Mouse (Mus musculus) left cerebral cortex, adult 2 months (tissue): ENCODE measurements at regions not wholly inside any gene's neighbourhood (a gene's known extent, or its start where the extent isn't known, plus 50 kb on each side); places are given as distances from the start of the nearest gene placed in this dataset.
A peak's percentile ranks its signal among the peaks of the same experiment; 100 is the strongest.

Source experiments
- DNase-seq, 2 experiments: peaks; one replicate each; pipeline ENCODE4 v3.0.0; 2021 to 2022; ENCODE audit warnings: low spot score in 2 of 2, mixed read lengths in 1 of 2; ENCODE audit errors: extremely low spot score in 1 of 2
- H3K27ac ChIP-seq: fragments of 200-600 bp; 2 replicates; pipeline ENCODE4 v1.8.1; 2022
- H3K4me3 ChIP-seq: fragments of 200-600 bp; 2 replicates; pipeline ENCODE4 v1.8.1; 2022
- CTCF ChIP-seq: fragments of 200-600 bp; IDR thresholded peaks from 2 replicates; pipeline ENCODE4 v1.8.1; 2022; ENCODE audit warnings: antibody characterized with exemption, mild to moderate bottlenecking, moderate library complexity
- intact Hi-C: fragments of 180-260 bp; cut with DNase I; formaldehyde crosslinking; loops from one replicate; pipeline ENCODE4 v1.15.1; 2025

DNA sequence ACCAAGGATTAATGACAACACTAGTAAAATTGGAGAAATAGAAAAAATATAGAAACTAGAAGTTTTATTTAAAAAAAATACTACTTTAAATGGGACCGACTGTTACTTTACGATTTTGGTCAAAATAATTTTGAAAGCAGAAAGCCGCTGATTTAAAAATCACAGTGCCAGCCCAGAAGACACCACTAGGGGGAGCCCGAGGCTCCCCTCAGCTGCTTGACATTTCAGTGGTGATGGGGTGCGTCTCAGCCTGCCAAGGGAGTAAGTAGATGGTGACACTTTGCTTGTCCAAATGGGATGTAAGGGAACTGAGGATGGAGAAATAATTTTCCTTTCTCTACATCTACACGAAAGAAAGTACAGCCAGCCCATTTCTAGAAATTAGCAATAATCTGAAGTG is 257.0 kb downstream of the Ankrd50 start:
- intact Hi-C loops = loop anchor here (1.0 to 10.0 kb wide), 2 partner anchors 622 to 1013 kb away; no protein-coding TSS in a partner anchor
- TF ChIP-seq CTCF = peak; percentile 99
- H3K4me3 ChIP-seq = no peak overlapping the region
- H3K27ac ChIP-seq = no peak overlapping the region
- peak; percentile 70 to 72 for DNase-seq

DNA sequence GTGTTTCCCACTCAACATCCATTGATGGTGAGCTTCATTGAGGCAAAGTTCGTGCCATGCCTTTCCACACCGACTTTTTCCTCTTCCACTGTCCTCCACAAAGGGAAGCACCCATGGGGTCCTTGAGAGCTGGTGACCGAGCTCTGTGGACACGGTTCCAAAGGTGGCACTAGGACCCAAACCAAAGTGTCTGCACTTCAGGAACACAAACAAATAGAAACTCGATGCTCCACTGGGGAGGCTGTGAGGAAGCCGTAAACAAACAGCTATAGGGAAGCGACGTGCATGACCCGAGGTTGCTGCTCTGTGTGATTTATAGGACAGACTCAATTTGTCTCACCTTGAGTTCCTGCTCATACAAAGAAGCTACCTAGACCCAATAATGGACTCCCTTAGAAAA is 257.5 kb downstream of the Ankrd50 start:
- TF ChIP-seq CTCF = no peak
- H3K27ac ChIP-seq = no peak overlapping the region
- intact Hi-C loops = loop anchor here (1.0 to 10.0 kb wide), 2 partner anchors 622 to 1012 kb away; no protein-coding TSS in a partner anchor
- H3K4me3 ChIP-seq = no peak overlapping the region
- DNase-seq = no peak

DNA sequence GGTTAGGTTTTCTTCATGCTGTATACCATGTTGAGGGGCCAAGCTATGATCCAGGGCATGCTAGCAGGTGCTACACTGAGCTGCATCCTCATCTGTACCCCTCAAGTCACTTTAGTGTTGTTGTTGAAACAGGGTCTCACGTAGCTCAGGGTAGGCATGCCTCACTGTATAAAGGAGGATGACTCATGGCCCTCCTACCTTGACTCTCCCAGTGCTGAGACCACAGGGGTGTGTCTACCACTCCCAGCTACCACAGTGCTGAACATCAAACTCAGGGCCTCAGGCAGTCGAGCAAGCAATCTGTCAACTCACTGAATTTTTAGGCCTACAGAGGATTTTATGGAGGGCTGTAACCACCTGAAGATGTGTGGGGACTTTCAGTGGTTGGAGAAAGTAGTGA is 258.5 kb downstream of the Ankrd50 start:
- H3K27ac ChIP-seq = no peak overlapping the region
- no peak for DNase-seq
- no peak for TF ChIP-seq CTCF
- H3K4me3 ChIP-seq = no peak overlapping the region
- intact Hi-C loops = loop anchor here (10.0 kb wide), 1 partner anchor 1011 kb away; no protein-coding TSS in a partner anchor

DNA sequence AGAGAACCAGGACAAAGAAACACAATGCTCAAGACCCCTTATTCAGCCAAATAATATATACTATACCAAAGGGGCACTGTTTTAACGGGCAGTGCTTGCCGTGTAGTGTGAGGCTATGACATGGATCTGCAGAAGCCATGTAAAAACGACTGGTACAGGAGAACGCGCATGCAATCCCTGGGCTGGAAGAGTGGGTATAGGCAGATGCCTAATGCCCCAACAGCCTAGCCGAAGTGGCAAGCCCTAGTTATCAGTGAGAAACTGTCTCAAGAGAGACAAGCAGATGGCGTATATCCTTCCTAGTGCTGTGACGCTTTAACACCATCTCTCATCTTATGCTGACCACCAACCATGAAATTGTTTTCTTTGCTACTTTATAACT is 262.8 kb downstream of the Ankrd50 start:
- TF ChIP-seq CTCF = no peak
- DNase-seq = no peak
- intact Hi-C loops = loop anchor here (5.0 to 10.0 kb wide), 2 partner anchors 750 to 1007 kb away; no protein-coding TSS in a partner anchor
- no peak overlapping the region for H3K27ac ChIP-seq
- H3K4me3 ChIP-seq = no peak overlapping the region

DNA sequence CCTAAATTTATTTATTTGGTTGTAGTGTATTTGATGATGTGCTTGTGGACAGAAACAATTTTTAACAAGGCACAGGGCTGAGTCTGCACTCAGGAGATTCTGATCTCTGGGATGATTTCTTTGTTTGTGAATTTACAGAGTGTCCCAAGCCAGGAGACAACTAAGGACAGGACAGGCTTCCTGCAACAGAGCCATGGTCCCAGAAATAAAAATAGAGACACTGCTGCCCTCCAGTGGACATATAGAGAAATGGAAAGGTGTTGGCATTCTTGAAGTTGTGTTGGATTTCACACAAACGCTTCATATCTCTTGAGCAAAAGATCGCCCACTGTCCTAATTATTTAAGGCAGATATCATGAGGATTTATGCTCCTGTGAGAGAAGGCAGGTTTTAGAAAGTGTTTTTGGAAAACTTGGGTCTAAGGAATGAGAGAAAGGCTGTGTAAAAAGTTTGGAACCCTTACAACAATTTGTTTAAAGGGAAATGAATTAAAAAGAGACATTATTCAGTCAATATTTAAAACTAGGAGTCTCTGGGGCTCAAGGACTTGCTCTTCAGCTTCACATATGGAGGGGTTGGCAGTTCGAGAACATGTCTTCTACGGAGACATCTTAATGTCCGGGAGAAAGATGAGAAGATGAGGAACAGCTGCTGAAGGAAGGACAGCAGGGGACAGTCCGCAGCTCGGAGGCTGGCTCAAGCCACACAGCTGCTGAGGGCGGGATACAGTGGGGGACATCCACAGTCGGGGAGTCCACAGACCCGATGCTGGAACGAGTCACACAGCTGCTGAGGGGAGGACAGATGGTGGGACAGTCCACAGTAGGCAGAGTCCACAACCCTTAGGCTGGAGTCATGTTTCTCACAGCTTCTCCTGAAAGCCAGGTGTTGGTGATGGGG is 263.5 kb downstream of the Ankrd50 start:
- TF ChIP-seq CTCF = peak; percentile 85
- H3K27ac ChIP-seq = no peak overlapping the region
- H3K4me3 ChIP-seq = no peak overlapping the region
- peak in 1 of 2 experiments; percentile 31 for DNase-seq
- intact Hi-C loops = loop anchor here (5.0 to 10.0 kb wide), 2 partner anchors 749 to 1006 kb away; no protein-coding TSS in a partner anchor

DNA sequence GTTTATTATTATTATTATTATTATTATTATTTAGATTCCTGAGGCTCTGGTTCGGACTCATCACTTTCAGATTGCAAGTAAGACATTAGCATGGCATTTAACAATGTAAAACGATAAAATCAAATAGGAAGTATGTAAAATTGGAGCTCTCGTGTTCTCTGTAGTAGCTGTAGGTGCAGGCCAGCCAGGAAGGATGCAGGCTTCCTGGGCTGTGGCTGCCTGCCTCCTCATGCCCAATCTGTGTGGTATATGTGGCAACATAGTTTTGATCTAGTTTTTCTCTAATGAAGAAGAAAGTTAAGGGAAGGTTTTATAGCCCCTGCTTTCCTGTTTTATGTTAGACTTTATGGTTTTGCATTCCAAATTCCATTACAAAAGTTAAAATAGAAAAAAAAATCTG is 275.6 kb downstream of the Ankrd50 start:
- intact Hi-C loops = loop anchor here (10.0 kb wide), 1 partner anchor 244 kb away; no protein-coding TSS in a partner anchor
- TF ChIP-seq CTCF = no peak
- H3K27ac ChIP-seq = no peak overlapping the region
- no peak overlapping the region for H3K4me3 ChIP-seq
- no peak for DNase-seq

DNA sequence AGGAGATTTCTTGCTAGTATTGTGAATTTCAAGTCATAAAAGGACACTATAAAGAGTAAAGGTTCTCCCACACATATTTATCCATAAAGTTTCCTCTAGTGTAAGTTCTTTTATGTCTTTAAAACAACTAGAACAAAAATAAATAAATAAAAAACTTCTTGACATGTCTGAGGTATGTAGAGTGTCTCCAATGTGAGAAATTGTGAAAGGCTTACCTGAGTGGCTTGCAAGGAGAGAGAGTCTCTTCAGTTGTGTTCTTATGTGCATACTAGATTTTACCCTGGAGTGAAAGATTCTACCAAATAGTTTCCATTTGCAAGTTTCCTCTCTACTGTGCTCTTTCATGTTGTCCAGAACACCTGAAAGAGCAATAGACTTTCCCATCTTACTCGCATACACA is 276.8 kb downstream of the Ankrd50 start:
- H3K27ac ChIP-seq = no peak overlapping the region
- intact Hi-C loops = loop anchor here (10.0 kb wide), 1 partner anchor 243 kb away; no protein-coding TSS in a partner anchor
- TF ChIP-seq CTCF = no peak
- H3K4me3 ChIP-seq = no peak overlapping the region
- no peak for DNase-seq

DNA sequence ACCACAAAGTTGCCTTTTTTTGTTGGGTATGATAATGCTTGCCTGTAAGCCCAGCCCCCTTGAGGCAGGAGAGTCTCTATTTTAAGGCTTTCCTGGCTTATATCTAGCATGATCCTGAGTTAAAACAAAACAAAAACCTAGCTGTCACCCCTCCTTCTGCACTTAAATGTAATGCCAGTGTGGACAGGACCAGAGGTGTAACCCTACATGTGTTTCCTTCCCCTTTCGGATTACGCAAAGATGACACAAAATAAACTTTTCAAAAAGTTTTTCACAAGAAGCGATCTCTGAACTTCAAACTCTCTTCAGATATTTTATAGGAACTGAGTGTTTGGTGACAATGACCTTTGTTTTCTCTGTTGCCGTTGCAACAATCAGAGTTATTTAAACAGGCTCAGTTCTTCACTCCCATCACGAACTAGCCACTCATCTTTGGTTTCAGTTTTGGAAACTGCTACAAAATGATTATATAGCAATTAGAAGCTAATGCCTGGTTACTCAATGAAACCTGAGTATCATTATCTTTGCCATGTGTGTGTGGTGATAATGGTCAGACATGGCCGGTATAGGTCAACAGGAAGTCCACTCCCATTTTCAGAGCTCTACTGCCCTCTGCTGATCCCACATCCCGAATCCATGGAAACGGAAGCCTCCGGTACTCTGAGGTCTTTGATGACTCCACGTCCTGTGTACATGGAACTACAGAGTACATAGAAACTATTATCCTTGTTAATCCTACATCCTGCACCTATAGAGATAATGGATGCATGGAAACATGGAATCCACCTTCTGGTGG is 282.6 kb downstream of the Ankrd50 start:
- Histone ChIP-seq H3K4me3 (0 out of 2 replicates have a peak overlapping the region, but pooled peaks have one; percentile 21), H3K27ac (no peak overlapping the region)
- DNase-seq = peak; percentile 43 to 56
- TF ChIP-seq CTCF = peak; percentile 69
- intact Hi-C loops = loop anchor here (1.0 to 10.0 kb wide), 3 partner anchors 237 to 729 kb away; partner anchors contain the start of gene Spry1

DNA sequence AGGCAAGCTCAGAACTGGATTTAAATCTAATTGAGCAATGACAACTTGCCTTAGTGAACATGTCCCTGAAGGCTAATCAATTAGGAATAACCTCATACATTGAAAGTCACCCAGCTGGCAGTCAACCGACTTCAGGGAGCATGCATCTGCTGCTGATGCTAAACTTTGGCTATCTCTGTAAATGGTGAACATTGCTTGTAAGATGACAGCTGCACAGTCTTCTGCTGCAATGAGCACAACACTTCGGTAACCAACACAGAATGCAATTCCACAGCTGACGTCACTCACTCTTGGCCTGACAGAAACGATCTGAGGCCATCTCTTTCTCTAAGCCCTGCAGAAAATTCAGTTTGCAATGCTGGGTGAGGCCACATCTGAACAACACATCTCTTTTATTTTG is 290.6 kb downstream of the Ankrd50 start:
- H3K4me3 ChIP-seq = no peak overlapping the region
- intact Hi-C loops = no loop called here
- no peak for TF ChIP-seq CTCF

DNA sequence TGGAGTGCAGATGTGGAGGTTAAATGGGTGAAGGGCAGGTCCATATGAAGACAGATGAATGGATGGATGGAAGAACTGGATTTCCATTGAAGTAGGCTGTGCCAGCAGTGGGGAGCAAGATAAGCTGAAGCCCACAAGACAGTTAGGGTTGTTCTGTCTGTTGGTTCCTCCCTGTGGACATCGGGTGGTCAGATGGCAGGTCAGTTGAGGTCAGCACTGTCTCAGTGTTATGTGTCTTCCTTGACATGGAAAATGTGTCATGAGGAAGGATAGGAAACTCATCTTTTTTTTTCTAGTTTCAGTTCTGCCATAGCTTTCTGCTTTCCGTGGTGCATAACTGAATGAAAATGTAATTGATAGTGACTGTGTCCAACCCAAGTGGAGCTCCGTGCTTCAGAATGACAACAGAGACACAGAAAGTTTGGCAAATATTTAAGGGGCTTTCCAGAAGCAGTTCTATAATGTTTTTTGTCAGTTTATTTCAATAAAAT is 297.2 kb downstream of the Ankrd50 start:
- intact Hi-C loops = no loop called here
- TF ChIP-seq CTCF = no peak
- H3K4me3 ChIP-seq = no peak overlapping the region
- DNase-seq = no peak
- H3K27ac ChIP-seq = no peak overlapping the region

More for the DNA sequence above, 290.6 kb downstream of the Ankrd50 start:
- H3K27ac ChIP-seq = no peak overlapping the region
- no peak for DNase-seq

DNA sequence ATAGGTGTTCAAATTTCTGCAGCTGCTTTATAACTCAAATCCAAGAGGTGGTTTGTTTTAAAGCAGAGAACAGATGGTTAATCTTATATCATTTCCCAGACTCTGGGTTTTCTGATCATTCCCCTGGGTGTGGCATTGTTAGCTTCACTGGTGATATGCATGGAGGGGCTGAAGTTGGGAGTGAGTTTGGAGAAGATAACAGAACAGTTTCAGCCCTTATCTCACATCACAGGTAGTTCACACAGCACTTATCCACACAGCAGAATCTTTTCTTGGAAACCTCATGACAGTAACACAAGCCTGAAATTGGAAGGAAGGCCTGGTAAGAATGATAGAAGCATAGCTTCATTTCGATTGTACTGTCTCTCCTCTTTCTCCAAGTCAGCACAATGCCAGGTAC is 298.1 kb downstream of the Ankrd50 start:
- intact Hi-C loops = no loop called here
- H3K27ac ChIP-seq = no peak overlapping the region
- H3K4me3 ChIP-seq = no peak overlapping the region
- no peak for TF ChIP-seq CTCF
- no peak for DNase-seq
